Mouse (Mus musculus) embryonic facial prominence, embryonic 12.5 days (tissue): ENCODE data around the gene Olfr1020. TPM values are rescaled to one million over a fixed set of nuclear protein-coding genes. Genes with fewer than 3 reads are reported as not detected.

ENCODE experiments used
- ATAC-seq: fragments of 200-750 bp; cut with Nextera tagmentation; 2 replicates; pipeline ENCODE4 v1.8.0; 2017; ENCODE audit not compliant: insufficient number of reproducible peaks, insufficient read depth, low FRiP score, low TSS enrichment
- H3K27ac ChIP-seq: fragments of 300-500 bp; sonication (generic); 2 replicates; pipeline ENCODE4 v1.5.1; 2016; ENCODE audit warnings: mild to moderate bottlenecking
- H3K27me3 ChIP-seq: fragments of 300-500 bp; sonication (generic); 2 replicates; pipeline ENCODE4 v1.6.1; 2016; ENCODE audit warnings: mild to moderate bottlenecking, moderate library complexity
- H3K36me3 ChIP-seq: fragments of 300-500 bp; sonication (generic); 2 replicates; pipeline ENCODE4 v1.6.1; 2016; ENCODE audit warnings: mild to moderate bottlenecking
- H3K4me1 ChIP-seq: fragments of 300-500 bp; sonication (generic); 2 replicates; pipeline ENCODE4 v1.6.1; 2016
- H3K4me2 ChIP-seq: fragments of 300-500 bp; sonication (generic); replicated peaks from 2 replicates; pipeline ENCODE4 v1.6.1; 2016; ENCODE audit warnings: mild to moderate bottlenecking, moderate library complexity
- H3K4me3 ChIP-seq: fragments of 300-500 bp; sonication (generic); 2 replicates; pipeline ENCODE4 v1.5.1; 2016; ENCODE audit warnings: mild to moderate bottlenecking
- H3K9ac ChIP-seq: fragments of 300-500 bp; sonication (generic); 2 replicates; pipeline ENCODE4 v1.6.1; 2016; ENCODE audit warnings: mild to moderate bottlenecking, moderate library complexity
- H3K9me3 ChIP-seq: fragments of 300-500 bp; sonication (generic); 2 replicates; pipeline ENCODE4 v1.6.1; 2016; ENCODE audit warnings: mild to moderate bottlenecking, moderate library complexity
- WGBS: fragments of 180-500 bp; shearing (Covaris S2); methylation state at CpG from one replicate; pipeline ENCODE4 v1.1.7; 2016; 5-methylcytosine and 5-hydroxymethylcytosine counted together
- polyA plus RNA-seq: library from polyadenylated mRNA; unstranded; fragments of >200 nt; fragmentation: Nextera tagmentation; extraction: Ambion mirVana; gene quantifications from 2 replicates; pipeline ENCODE4 v1.2.1, GENCODE M21; 2016

Olfr1020 gene
- not detected in 2 replicates for polyA plus RNA-seq

GRCm38 (mm10) chr2:85846730-85847129 is at the start of gene Olfr1020:
Olfr1020 (plus strand) TSS chr2:85847030.
- 88% methylated on average over 1 of the region's 1 CpGs for WGBS
- no peak for ATAC-seq

DNA sequence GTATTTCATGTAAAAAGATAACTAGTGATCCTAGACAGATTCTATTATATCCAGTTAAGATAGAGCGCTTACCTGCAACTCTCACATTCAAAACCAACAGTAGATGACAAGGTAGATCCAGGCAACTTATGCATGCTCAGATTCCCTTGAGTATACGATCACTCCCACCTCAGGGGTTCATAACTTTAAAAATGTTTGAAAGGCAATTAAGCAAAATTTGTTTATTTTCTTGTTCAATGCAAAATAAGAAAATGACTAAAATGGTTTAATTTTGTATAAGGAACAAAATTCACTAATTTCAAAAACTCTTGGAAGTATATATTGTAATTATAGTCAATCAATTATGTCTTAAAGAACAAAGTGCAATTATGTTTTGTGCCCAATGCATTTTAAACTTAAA is 44.4 kb upstream of the Olfr1020 start, which contains the start of gene Olfr1016:
Olfr1016 (minus strand) TSS at position 101 of the 400 bp plus-strand sequence.
- Histone ChIP-seq H3K27me3 (no peaks in the 10 kb centered on the region), H3K27ac (no peak within 1 kb of the TSS), H3K9me3 (no peaks in the 10 kb centered on the region), H3K9ac (no peak within 1 kb of the TSS), H3K4me1 (no peaks in the 10 kb centered on the region), H3K36me3 (no peaks in the 10 kb centered on the region), H3K4me2 (no peak within 1 kb of the TSS), H3K4me3 (no peak within 1 kb of the TSS)
- ATAC-seq, result no peak
- WGBS, result 94% methylated on average over 2 of the region's 2 CpGs

More at GRCm38 (mm10) chr2:85846730-85847129, at the start of gene Olfr1020:
- Histone ChIP-seq H3K27me3 (no peaks in the 10 kb centered on the region), H3K4me3 (no peak within 1 kb of the TSS), H3K36me3 (no peaks in the 10 kb centered on the region), H3K27ac (no peak within 1 kb of the TSS), H3K9me3 (no peaks in the 10 kb centered on the region), H3K4me1 (no peaks in the 10 kb centered on the region), H3K9ac (no peak within 1 kb of the TSS), H3K4me2 (no peak within 1 kb of the TSS)

GRCm38 (mm10) chr2:85804501-85804900 is 42.3 kb upstream of the Olfr1020 start:
- no peak overlapping the region for H3K4me3 ChIP-seq
- 43% methylated on average over 4 of the region's 4 CpGs for WGBS
- no peak overlapping the region for H3K9ac ChIP-seq
- no peak overlapping the region for H3K4me2 ChIP-seq
- no peaks in the 10 kb centered on the region for H3K36me3 ChIP-seq
- no peaks in the 10 kb centered on the region for H3K27me3 ChIP-seq
- ATAC-seq, result no peak
- H3K4me1 ChIP-seq, result no peaks in the 10 kb centered on the region
- H3K27ac ChIP-seq, result no peak overlapping the region
- no peaks in the 10 kb centered on the region for H3K9me3 ChIP-seq

GRCm38 (mm10) chr2:85818179-85818578 is 28.7 kb upstream of the Olfr1020 start, which contains the start of gene Olfr1018:
Olfr1018 (plus strand) TSS chr2:85818479.
- Histone ChIP-seq H3K9ac (no peak within 1 kb of the TSS), H3K4me3 (no peak within 1 kb of the TSS), H3K27me3 (no peaks in the 10 kb centered on the region), H3K9me3 (no peaks in the 10 kb centered on the region), H3K4me1 (no peaks in the 10 kb centered on the region), H3K27ac (no peak within 1 kb of the TSS), H3K4me2 (no peak within 1 kb of the TSS), H3K36me3 (no peaks in the 10 kb centered on the region)
- no peak for ATAC-seq

- Histone ChIP-seq H3K27me3 (no peaks in the 10 kb centered on the region), H3K36me3 (no peaks in the 10 kb centered on the region), H3K27ac (no peak within 1 kb of the TSS), H3K4me3 (no peak within 1 kb of the TSS), H3K4me2 (no peak within 1 kb of the TSS), H3K9me3 (no peaks in the 10 kb centered on the region), H3K9ac (no peak within 1 kb of the TSS), H3K4me1 (no peaks in the 10 kb centered on the region)
- no peak for ATAC-seq
These were observed 1.4 kb upstream of the Olfr1020 start, which contains the start of gene Olfr1019 for GRCm38 (mm10) chr2:85845383-85845782. Olfr1019 (minus strand) TSS chr2:85845483.

DNA sequence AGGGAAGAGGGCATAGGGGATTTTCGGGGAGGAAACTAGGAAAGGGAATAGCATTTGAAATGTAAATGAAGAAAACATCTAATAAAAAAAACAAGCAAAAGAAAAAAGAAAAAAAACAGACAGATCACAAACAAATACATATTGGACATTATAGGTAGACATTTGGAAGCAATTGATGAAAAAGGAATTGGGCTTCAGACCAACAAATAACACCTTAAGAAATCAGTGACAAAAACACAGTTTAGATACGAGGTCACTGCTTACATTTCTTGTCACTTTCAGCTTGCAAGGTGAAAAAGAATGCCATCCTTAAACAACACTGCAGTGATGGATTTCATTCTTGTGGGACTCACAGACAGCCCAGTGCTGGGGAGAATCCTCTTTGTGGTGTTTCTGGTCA is 21.5 kb downstream of the Olfr1020 start, which contains the start of gene Olfr1022:
Olfr1022 (plus strand) TSS at position 301 of the 400 bp plus-strand sequence.
- WGBS, result 63% methylated on average over 2 of the region's 2 CpGs
- H3K4me2 ChIP-seq, result no peak within 1 kb of the TSS
- no peaks in the 10 kb centered on the region for H3K27me3 ChIP-seq
- H3K9ac ChIP-seq, result no peak within 1 kb of the TSS
- H3K36me3 ChIP-seq, result no peaks in the 10 kb centered on the region
- no peaks in the 10 kb centered on the region for H3K9me3 ChIP-seq
- no peak within 1 kb of the TSS for H3K27ac ChIP-seq
- ATAC-seq, result no peak
- H3K4me3 ChIP-seq, result no peak within 1 kb of the TSS
- H3K4me1 ChIP-seq, result no peaks in the 10 kb centered on the region

GRCm38 (mm10) chr2:85885340-85885739 is 38.5 kb downstream of the Olfr1020 start, which contains the start of gene Olfr1023:
Olfr1023 (plus strand) TSS chr2:85885640.
- no peak within 1 kb of the TSS for H3K4me3 ChIP-seq
- no peak within 1 kb of the TSS for H3K4me2 ChIP-seq
- ATAC-seq, result no peak
- no peaks in the 10 kb centered on the region for H3K4me1 ChIP-seq
- no peaks in the 10 kb centered on the region for H3K9me3 ChIP-seq
- H3K27ac ChIP-seq, result no peak within 1 kb of the TSS
- H3K9ac ChIP-seq, result no peak within 1 kb of the TSS
- no peaks in the 10 kb centered on the region for H3K36me3 ChIP-seq
- 76% methylated on average over 2 of the region's 2 CpGs for WGBS
- no peaks in the 10 kb centered on the region for H3K27me3 ChIP-seq

Other genes starting within 250 kb of the Olfr1020 start
- not detected in 2 replicates for gene Olfr1000, start 235.1 kb upstream of the Olfr1020 start, polyA plus RNA-seq
- not detected in 2 replicates for gene Olfr1002, start 196.3 kb upstream of the Olfr1020 start, polyA plus RNA-seq
- gene Olfr154, start 182.6 kb upstream of the Olfr1020 start, polyA plus RNA-seq, result not detected in 2 replicates
- gene Olfr1006, start 168.3 kb upstream of the Olfr1020 start, polyA plus RNA-seq, result not detected in 2 replicates
- gene Olfr1008, start 157.6 kb upstream of the Olfr1020 start, polyA plus RNA-seq, result not detected in 2 replicates
- gene Olfr1009, start 131.6 kb upstream of the Olfr1020 start, polyA plus RNA-seq, result not detected in 2 replicates
- not detected in 2 replicates for gene Olfr1012, start 84.3 kb upstream of the Olfr1020 start, polyA plus RNA-seq
- not detected in 2 replicates for gene Olfr1013, start 79.9 kb upstream of the Olfr1020 start, polyA plus RNA-seq
- not detected in 2 replicates for gene Olfr1014, start 74.3 kb upstream of the Olfr1020 start, polyA plus RNA-seq
- gene Olfr1015, start 65.0 kb upstream of the Olfr1020 start, polyA plus RNA-seq, result not detected in 2 replicates
- gene Olfr1016, start 44.5 kb upstream of the Olfr1020 start, polyA plus RNA-seq, result not detected in 2 replicates
- gene Olfr1018, start 28.6 kb upstream of the Olfr1020 start, polyA plus RNA-seq, result not detected in 2 replicates
- not detected in 2 replicates for gene Olfr1019, start 1.5 kb upstream of the Olfr1020 start, polyA plus RNA-seq
- not detected in 2 replicates for gene Olfr1022, start 21.6 kb downstream of the Olfr1020 start, polyA plus RNA-seq
- not detected in 2 replicates for gene Olfr1023, start 38.6 kb downstream of the Olfr1020 start, polyA plus RNA-seq
- gene Olfr1024, start 58.0 kb downstream of the Olfr1020 start, polyA plus RNA-seq, result not detected in 2 replicates
- gene Olfr1025-ps1, start 68.2 kb downstream of the Olfr1020 start, polyA plus RNA-seq, result not detected in 2 replicates
- not detected in 2 replicates for gene Olfr1026, start 74.5 kb downstream of the Olfr1020 start, polyA plus RNA-seq
- gene Olfr1028, start 103.4 kb downstream of the Olfr1020 start, polyA plus RNA-seq, result not detected in 2 replicates
- gene Olfr1029, start 126.9 kb downstream of the Olfr1020 start, polyA plus RNA-seq, result not detected in 2 replicates
- not detected in 2 replicates for gene Olfr1030, start 132.2 kb downstream of the Olfr1020 start, polyA plus RNA-seq
- not detected in 2 replicates for gene Olfr1031, start 143.3 kb downstream of the Olfr1020 start, polyA plus RNA-seq
- not detected in 2 replicates for gene Olfr1032, start 158.5 kb downstream of the Olfr1020 start, polyA plus RNA-seq
- 0.78 TPM in 1 of 2 replicates, not detected in the other for gene Olfr1033, start 173.6 kb downstream of the Olfr1020 start, polyA plus RNA-seq
- gene Olfr1034, start 198.8 kb downstream of the Olfr1020 start, polyA plus RNA-seq, result not detected in 2 replicates
- gene Olfr1036, start 227.0 kb downstream of the Olfr1020 start, polyA plus RNA-seq, result not detected in 2 replicates
- not detected in 2 replicates for gene Olfr1037, start 240.4 kb downstream of the Olfr1020 start, polyA plus RNA-seq